Mouse (Mus musculus) embryonic fibroblast, embryonic 13.5 days (primary cell): ENCODE results near the gene Tnrc18.

Experiments used
- CTCF ChIP-seq: IDR thresholded peaks from 2 replicates; pipeline ENCODE4 v1.5.1; 2011; ENCODE audit warnings: mild to moderate bottlenecking, control low read depth, low read length, moderate library complexity, borderline replicate concordance; ENCODE audit not compliant: insufficient read depth
- POLR2A ChIP-seq: IDR thresholded peaks from 2 replicates; pipeline ENCODE4 v1.6.1; 2011; ENCODE audit warnings: low read depth, mild to moderate bottlenecking, control low read depth, low read length, moderate library complexity

DNA sequence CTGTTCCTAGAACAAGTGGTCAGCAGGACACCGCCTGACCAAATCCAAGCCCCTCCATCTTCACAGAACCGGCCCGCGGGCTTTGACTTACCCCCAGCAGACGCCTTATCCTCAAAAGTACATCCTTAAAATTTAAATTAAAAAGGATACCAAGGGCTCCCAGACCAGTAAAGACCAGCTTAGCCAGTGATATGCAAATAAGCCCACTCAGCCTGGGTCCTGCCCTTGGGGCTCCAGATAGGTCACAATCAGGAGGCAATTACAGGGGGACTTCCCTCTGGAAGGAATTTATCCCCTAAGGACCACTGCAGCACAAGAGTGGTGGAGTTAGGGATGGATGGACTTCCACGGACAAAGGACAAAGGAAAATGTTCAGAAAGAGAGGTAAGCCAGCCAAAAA lies 16.8 kb downstream of the Tnrc18 start:
- TF ChIP-seq CTCF (no peak), POLR2A (no peak)
